Mouse (Mus musculus) adrenal gland, adult (tissue): Measurements from ENCODE around the gene Ntn4.

Experiments
- DNase-seq, 2 experiments: peaks; one replicate each; pipeline ENCODE4 v3.0.0; 2022 to 2023; ENCODE audit warnings: low spot score in 1 of 2; ENCODE audit not compliant: inconsistent age in 2 of 2

The Ntn4 gene

DNA sequence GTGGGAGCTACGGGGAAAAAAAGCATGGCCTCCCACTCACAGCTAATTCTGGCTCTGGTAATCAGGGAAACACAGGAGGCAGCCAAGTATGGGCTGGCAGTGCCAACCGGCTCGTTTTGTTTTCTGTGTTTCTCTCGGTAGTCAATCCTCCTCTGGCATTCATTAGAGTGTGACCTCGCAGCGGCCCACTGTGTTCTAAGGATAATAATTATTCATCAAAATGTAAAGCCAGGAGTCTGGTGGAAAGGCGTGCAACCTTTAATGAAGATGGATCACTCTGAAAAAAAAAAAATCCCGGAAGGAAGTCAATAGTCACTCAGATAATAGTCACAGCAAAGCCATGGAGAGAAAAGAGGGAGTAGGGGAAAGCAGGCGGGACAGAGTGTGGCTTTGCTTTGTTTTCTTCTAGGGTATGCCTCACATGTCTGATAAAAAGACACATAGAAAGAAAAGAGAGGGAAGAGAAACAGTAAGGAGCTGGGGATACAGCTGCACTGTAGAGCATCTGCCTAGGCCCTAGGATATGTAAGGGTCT is 131.5 kb downstream of the Ntn4 start:
- DNase-seq, result peak in 1 of 2 experiments; percentile 18

DNA sequence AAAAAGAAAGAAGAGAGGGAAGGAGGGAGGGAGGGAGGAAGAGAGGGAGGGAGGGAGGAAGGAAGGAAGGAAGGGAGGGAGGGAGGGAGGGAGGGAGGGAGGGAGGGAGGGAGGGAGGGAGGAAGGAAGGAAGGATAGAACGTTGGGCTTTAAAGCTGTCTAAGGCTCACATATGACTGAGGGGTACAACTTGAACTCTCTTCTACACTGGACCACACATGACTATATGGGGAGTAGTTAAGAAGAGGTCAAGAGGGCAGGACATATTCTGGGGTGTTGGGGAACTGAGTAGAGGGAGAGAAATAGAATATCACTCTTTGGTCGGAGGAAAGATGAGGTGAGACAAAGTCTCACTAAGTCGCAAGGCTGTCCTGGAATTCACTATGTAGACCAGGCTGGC is 132.0 kb downstream of the Ntn4 start:
- no peak for DNase-seq

DNA sequence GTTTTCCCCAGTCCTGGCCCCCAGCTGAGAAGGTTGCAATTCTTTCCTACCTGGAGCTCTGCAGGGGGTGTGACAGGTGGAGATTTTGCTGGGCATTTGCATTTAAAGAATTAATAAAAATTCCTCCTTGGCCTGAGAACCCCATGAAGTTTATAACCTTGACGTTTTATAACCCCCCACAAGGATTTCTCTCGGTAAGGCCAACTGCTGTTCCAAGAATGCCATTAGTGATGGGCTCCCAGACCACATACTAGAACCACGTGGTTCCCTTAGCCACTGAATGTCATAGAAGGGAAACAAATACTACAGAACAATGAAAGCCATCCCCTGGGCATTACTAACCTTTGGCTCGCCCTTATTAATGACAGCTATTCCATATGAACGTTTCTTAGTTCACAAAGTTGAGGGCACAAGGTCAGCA is 136.3 kb downstream of the Ntn4 start:
- no peak for DNase-seq

DNA sequence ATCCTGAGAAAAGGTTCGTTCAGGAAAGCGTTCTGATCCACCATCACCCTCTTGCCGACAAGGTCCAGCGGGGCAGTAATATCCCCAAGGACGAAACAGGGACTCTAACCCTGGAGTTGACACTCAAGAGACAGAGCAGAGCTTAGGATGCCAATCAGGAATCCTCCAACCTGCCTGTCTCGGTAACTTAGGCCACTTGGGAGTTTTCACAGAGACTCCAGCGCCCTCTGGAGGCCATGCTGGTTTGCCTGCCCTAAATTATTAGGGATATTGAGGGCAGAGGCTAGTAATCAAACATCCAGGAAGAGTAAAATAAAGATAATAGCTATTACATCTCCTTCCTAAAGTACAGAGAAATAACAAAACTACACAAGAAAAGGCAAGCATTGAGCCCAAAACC is 136.9 kb downstream of the Ntn4 start:
- DNase-seq, result peak; percentile 69 to 91

DNA sequence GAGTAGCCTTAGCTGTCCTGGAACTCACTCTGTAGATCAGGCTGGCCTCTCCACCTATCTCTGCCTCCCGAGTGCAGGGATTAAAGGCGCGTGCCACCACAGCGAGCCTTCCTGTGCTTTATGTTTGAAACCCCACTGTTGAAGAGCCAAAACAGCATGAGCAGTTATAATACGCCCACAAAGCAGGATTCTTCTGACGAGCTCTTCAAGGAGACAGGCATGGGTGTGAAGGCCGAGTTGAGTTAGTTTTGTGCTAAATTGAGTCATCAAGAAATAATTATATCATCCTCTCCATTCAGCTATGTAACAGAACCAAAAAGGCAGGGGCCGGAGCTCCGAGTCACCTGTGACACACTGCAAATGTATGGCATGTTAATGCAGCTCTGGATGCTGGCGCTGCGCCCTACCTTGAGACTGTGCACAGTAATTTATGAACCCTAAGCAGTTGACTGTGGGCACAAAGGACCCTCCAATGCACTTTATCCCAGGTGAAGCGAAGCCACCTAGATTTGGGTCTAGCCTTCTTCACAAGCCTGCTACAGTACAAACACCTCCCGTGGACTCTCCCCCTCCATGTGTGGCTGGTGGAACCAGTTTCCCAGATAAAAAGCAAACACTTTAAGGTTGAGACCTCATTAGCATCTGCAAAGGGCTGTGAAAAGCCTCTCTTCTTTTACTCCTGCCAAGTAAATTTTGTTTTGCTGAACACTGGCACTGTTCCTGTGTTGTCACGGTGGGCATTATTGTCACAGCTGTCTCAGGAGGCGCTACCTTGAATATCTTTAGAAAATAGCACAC is 142.9 kb downstream of the Ntn4 start:
- DNase-seq, result peak in 1 of 2 experiments; percentile 44
